Mouse (Mus musculus): ENCODE measurements around the gene Rpl23a. TPM values are rescaled to one million over a fixed set of nuclear protein-coding genes. Genes with fewer than 3 reads are reported as not detected.
"Not testable (repeated sequence)": the region's sequence is repeated elsewhere in the genome, so short reads cannot be mapped to it uniquely, and the experiment has no call there.

The Rpl23a gene
- polyA plus RNA-seq, 1 experiment: 125 TPM

DNA sequence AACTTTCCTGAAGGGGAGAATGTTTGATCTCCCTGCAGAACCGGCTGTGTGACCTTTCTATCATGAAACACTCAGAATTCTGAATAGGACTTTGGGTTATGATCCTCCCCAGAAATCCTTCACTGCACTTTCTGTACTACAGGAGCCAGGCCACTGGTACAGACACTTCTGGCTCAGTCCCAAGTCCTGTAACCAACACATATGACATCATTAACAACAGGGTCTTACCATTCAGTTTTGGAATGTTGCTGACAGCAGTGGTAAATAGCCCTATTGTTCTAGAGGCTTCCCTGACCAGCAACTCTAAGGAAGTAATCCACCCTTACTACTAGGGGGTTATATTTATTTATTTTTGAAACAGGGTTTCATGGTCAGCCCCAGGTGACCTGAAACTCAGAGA, 9.7 kb upstream of the Rpl23a start, which contains the start of gene Proca1:
Gene Proca1 (plus strand): TSS at position 280 of the 400 bp plus-strand sequence.
- H3K4me1 ChIP-seq (ENCODE audit: control insufficient read depth, insufficient read depth, low read length): peaks cover 10% of the 10 kb centered on the region
- H3K4me3 ChIP-seq (ENCODE audit: control insufficient read depth, low read depth, low read length): peak within 1 kb of the TSS; percentile 96
- TF ChIP-seq CTCF (IDR thresholded peaks at IDR 0.05; ENCODE audit: control insufficient read depth, insufficient read depth, insufficient replicate concordance, low read depth, low read length): no peak
- TF ChIP-seq POLR2A (IDR thresholded peaks at IDR 0.05; ENCODE audit: control insufficient read depth, low read depth, low read length): no peak
- H3K27ac ChIP-seq (ENCODE audit: control insufficient read depth, insufficient read depth, low read depth, low read length): no peak within 1 kb of the TSS
- no peaks in the 10 kb centered on the region for H3K36me3 ChIP-seq (ENCODE audit: control insufficient read depth, insufficient read depth, low read length)
- no peaks in the 10 kb centered on the region for H3K27me3 ChIP-seq (ENCODE audit: control insufficient read depth, insufficient read depth, low read length)

DNA sequence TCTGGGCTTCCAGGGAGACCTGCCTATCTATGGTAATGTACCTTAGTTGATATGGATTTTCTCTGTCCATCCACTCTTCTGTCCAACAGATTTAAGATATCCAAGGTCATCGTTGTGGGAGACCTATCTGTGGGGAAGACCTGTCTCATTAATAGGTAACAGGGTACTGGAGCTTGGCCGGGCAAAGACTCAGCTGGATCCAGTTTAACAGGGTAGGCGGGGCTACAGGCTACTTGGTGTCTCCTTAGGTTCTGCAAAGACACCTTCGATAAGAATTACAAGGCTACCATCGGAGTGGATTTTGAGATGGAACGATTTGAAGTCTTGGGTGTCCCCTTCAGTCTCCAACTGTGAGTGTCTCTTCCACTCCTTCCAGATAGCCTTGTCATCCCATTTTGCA, 6.7 kb upstream of the Rpl23a start:
- no peaks in the 10 kb centered on the region for H3K27me3 ChIP-seq (ENCODE audit: control insufficient read depth, insufficient read depth, low read length)
- H3K36me3 ChIP-seq (ENCODE audit: control insufficient read depth, insufficient read depth, low read length): no peaks in the 10 kb centered on the region
- H3K27ac ChIP-seq (ENCODE audit: control insufficient read depth, insufficient read depth, low read depth, low read length): no peak overlapping the region
- TF ChIP-seq POLR2A (IDR thresholded peaks at IDR 0.05; ENCODE audit: control insufficient read depth, low read depth, low read length) (no peak), CTCF (IDR thresholded peaks at IDR 0.05; ENCODE audit: control insufficient read depth, insufficient read depth, insufficient replicate concordance, low read depth, low read length) (no peak)
- H3K4me3 ChIP-seq (ENCODE audit: control insufficient read depth, low read depth, low read length): peak overlapping the region; percentile 13; the same call in 1 of the 2 replicates
- H3K4me1 ChIP-seq (ENCODE audit: control insufficient read depth, insufficient read depth, low read length): peaks cover 9% of the 10 kb centered on the region

DNA sequence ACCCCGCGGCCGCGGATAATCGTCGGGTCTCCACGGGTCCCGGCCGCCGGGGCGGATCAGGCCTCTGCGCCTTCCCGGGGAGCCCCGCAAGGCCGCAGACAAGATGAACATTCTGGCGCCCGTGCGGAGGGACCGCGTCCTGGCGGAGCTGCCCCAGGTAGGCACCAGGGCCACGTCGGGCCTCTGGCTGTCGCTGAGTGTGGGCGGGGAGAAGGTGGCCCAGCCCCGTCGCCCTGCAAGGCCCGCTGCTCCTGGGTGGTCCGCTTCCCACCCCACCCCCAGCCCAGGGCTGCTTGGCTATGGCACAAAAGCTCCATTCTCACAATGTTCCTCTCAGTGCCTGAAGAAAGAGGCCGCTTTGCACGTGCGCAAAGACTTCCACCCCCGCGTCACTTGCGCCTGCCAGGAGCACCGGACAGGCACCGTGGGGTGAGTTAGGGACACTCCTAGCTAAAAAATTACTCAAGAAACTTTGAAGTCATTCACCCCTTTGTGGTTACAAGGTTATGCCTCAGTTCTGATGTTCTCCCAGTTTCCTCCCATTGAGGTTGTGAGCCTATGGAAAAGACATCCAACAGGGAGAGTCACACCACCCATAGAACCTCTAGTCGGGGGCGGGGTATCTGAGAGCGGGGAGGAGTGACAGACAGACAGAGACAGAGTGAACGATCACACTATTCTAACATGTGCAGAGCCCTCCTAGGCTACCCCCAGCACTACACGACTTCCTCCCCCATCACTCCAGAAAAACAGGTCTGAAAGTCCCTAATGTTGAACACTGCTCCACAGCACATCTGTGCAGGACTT, 6.1 kb upstream of the Rpl23a start:
- Histone ChIP-seq H3K27ac (ENCODE audit: control insufficient read depth, insufficient read depth, low read depth, low read length) (peak overlapping the region; percentile 81), H3K36me3 (ENCODE audit: control insufficient read depth, insufficient read depth, low read length) (no peaks in the 10 kb centered on the region), H3K4me1 (ENCODE audit: control insufficient read depth, insufficient read depth, low read length) (peaks cover 6% of the 10 kb centered on the region), H3K27me3 (ENCODE audit: control insufficient read depth, insufficient read depth, low read length) (no peaks in the 10 kb centered on the region), H3K4me3 (ENCODE audit: control insufficient read depth, low read depth, low read length) (peak overlapping the region; percentile 82)
- TF ChIP-seq POLR2A (IDR thresholded peaks at IDR 0.05; ENCODE audit: control insufficient read depth, low read depth, low read length) (no peak), CTCF (IDR thresholded peaks at IDR 0.05; ENCODE audit: control insufficient read depth, insufficient read depth, insufficient replicate concordance, low read depth, low read length) (no peak)

DNA sequence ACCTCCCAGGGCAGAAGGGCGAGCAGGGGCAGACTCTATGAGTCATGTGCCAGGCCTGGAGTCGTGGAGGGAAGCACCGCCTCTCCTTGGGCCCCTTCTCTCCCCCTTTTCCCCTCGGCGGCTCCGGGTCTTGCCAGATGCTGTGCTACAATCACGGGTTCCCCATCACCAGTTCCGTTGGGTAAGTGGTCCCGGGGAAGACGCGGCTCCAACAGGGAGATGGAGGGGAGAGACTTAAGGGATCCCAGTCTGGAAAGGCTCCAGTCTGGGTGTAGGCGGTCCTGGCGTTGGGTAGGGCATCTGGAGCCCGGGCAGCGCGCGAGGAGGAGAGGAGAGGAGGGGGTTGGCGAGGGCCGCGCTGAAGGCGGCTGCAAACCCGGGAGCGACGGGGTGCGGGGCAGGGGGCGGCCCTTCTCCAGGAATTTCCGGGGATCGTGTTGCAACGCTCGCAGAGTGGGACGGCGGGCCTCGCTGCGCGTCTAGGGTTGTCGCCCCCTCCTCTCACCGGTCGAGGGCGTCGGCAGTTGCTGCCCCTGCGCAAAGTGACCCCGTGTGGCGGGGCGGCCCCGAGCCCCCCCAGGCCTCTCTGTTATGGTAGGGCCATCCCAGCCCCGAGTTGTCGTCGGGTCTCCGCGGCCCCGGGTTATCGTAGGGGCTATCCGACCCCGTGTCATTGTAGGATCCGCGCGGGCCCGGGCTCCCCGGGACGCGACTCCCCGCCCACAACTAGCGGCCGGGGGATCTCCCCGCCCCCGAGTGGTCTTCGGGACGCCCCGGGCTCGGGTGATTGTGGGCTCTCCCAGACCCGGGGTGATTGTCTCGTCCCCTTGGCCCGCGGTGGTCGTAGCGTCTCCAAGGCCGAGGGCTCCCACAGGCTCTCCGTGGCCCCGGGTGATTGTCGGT, 5.2 kb upstream of the Rpl23a start, which contains the start of gene Rab34:
Gene Rab34 (plus strand): TSS at position 100 of the 903 bp plus-strand sequence.
- TF ChIP-seq POLR2A (IDR thresholded peaks at IDR 0.05; ENCODE audit: control insufficient read depth, low read depth, low read length) (peak; percentile 43; the same call in 1 of the 2 replicates), CTCF (IDR thresholded peaks at IDR 0.05; ENCODE audit: control insufficient read depth, insufficient read depth, insufficient replicate concordance, low read depth, low read length) (no peak)
- Histone ChIP-seq H3K36me3 (ENCODE audit: control insufficient read depth, insufficient read depth, low read length) (no peaks in the 10 kb centered on the region), H3K4me3 (ENCODE audit: control insufficient read depth, low read depth, low read length) (peak within 1 kb of the TSS; percentile 82), H3K27me3 (ENCODE audit: control insufficient read depth, insufficient read depth, low read length) (no peaks in the 10 kb centered on the region), H3K4me1 (ENCODE audit: control insufficient read depth, insufficient read depth, low read length) (peaks cover 6% of the 10 kb centered on the region), H3K27ac (ENCODE audit: control insufficient read depth, insufficient read depth, low read depth, low read length) (peak within 1 kb of the TSS; percentile 81)

- not testable (repeated sequence) for H3K27me3 ChIP-seq (ENCODE audit: control insufficient read depth, insufficient read depth, low read length); H3K36me3 ChIP-seq (ENCODE audit: control insufficient read depth, insufficient read depth, low read length); H3K27ac ChIP-seq (ENCODE audit: control insufficient read depth, insufficient read depth, low read depth, low read length); H3K4me3 ChIP-seq (ENCODE audit: control insufficient read depth, low read depth, low read length); H3K4me1 ChIP-seq (ENCODE audit: control insufficient read depth, insufficient read depth, low read length)
Measured at GRCm38 (mm10) chr11:78184702-78185101, 1.3 kb upstream of the Rpl23a start.

DNA sequence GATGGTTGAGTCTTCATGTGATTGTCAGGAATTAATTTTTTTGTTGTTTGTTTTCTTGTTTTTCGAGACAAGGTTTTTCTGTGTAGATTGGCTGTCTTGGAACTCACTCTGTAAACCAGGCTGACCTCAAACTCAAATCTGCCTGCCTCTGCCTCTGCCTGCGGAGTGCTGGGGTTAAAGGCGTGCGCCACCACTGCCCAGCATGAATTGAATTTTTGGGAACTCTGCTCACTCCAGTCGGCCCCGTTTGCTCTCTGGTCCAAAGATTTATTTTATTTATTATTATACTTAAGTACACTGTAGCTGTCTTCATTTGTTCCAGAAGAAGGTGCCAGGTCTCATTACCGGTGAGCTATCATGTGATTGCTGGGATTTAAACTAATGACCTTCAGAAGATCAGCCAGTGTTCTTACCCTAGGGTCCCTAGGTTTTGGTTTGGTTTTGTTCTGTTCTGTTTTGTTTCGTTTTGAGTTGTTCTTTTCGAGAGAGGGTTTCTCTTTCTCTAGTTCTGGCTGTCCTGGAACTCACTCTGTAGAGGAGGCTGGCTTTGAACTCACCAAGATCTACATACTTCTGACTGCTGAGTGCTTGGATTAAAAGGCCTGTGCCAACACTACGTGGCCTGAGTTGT, 615 bp upstream of the Rpl23a start:
- no peak overlapping the region for H3K4me3 ChIP-seq (ENCODE audit: control insufficient read depth, low read depth, low read length)
- no peak for TF ChIP-seq POLR2A (IDR thresholded peaks at IDR 0.05; ENCODE audit: control insufficient read depth, low read depth, low read length)
- H3K27ac ChIP-seq (ENCODE audit: control insufficient read depth, insufficient read depth, low read depth, low read length): peak overlapping the region; percentile 44; the same call in 1 of the 2 replicates
- no peaks in the 10 kb centered on the region for H3K27me3 ChIP-seq (ENCODE audit: control insufficient read depth, insufficient read depth, low read length)
- peaks cover 1% of the 10 kb centered on the region for H3K36me3 ChIP-seq (ENCODE audit: control insufficient read depth, insufficient read depth, low read length)
- H3K4me1 ChIP-seq (ENCODE audit: control insufficient read depth, insufficient read depth, low read length): peaks cover 10% of the 10 kb centered on the region

GRCm38 (mm10) chr11:78182450-78182849, 934 bp downstream of the Rpl23a start:
- H3K36me3 ChIP-seq (ENCODE audit: control insufficient read depth, insufficient read depth, low read length): peaks cover 1% of the 10 kb centered on the region
- no peak for TF ChIP-seq POLR2A (IDR thresholded peaks at IDR 0.05; ENCODE audit: control insufficient read depth, low read depth, low read length)
- TF ChIP-seq CTCF (IDR thresholded peaks at IDR 0.05; ENCODE audit: control insufficient read depth, insufficient read depth, insufficient replicate concordance, low read depth, low read length): no peak
- H3K27ac ChIP-seq (ENCODE audit: control insufficient read depth, insufficient read depth, low read depth, low read length): no peak overlapping the region
- H3K4me1 ChIP-seq (ENCODE audit: control insufficient read depth, insufficient read depth, low read length): peaks cover 16% of the 10 kb centered on the region
- H3K4me3 ChIP-seq (ENCODE audit: control insufficient read depth, low read depth, low read length): peak overlapping the region; percentile 100
- no peaks in the 10 kb centered on the region for H3K27me3 ChIP-seq (ENCODE audit: control insufficient read depth, insufficient read depth, low read length)
